Mouse (Mus musculus) embryonic facial prominence, embryonic 15.5 days (tissue): ENCODE results near the gene Ms4a12. TPM values are rescaled to one million over a fixed set of nuclear protein-coding genes. Genes with fewer than 3 reads are reported as not detected.
"Not testable (repeated sequence)": the region's sequence is repeated elsewhere in the genome, so short reads cannot be mapped to it uniquely, and the experiment has no call there.

ENCODE experiments used
- ATAC-seq: fragments of 200-750 bp; cut with Nextera tagmentation; 2 replicates; pipeline ENCODE4 v1.8.0; 2017; ENCODE audit warnings: low read depth, moderate TSS enrichment; ENCODE audit not compliant: insufficient number of reproducible peaks, low FRiP score, low TSS enrichment
- H3K27ac ChIP-seq: fragments of 300-500 bp; sonication (generic); replicated peaks from 2 replicates; pipeline ENCODE4 v1.5.1; 2015; ENCODE audit warnings: mild to moderate bottlenecking, inconsistent platforms
- H3K27me3 ChIP-seq: fragments of 300-500 bp; sonication (generic); 2 replicates; pipeline ENCODE4 v1.6.1; 2015; ENCODE audit warnings: inconsistent platforms
- H3K36me3 ChIP-seq: fragments of 300-500 bp; sonication (generic); 2 replicates; pipeline ENCODE4 v1.6.1; 2015; ENCODE audit warnings: mild to moderate bottlenecking, inconsistent platforms
- H3K4me1 ChIP-seq: fragments of 300-500 bp; sonication (generic); 2 replicates; pipeline ENCODE4 v1.6.1; 2015; ENCODE audit warnings: inconsistent platforms
- H3K4me2 ChIP-seq: fragments of 300-500 bp; sonication (generic); replicated peaks from 2 replicates; pipeline ENCODE4 v1.6.1; 2015; ENCODE audit warnings: mild to moderate bottlenecking, inconsistent platforms
- H3K4me3 ChIP-seq: fragments of 300-500 bp; sonication (generic); replicated peaks from 2 replicates; pipeline ENCODE4 v1.5.1; 2015; ENCODE audit warnings: mild to moderate bottlenecking, inconsistent platforms
- H3K9ac ChIP-seq: fragments of 300-500 bp; sonication (generic); 2 replicates; pipeline ENCODE4 v1.6.1; 2015; ENCODE audit warnings: inconsistent platforms
- H3K9me3 ChIP-seq: fragments of 300-500 bp; sonication (generic); replicated peaks from 2 replicates; pipeline ENCODE4 v1.6.1; 2016; ENCODE audit warnings: inconsistent platforms
- WGBS: fragments of 180-500 bp; shearing (Covaris S2); methylation state at CpG from one replicate; pipeline ENCODE4 v1.1.7; 2015; 5-methylcytosine and 5-hydroxymethylcytosine counted together
- polyA plus RNA-seq: library from polyadenylated mRNA; unstranded; fragments of >200 nt; fragmentation: Nextera tagmentation; extraction: Ambion mirVana; gene quantifications from 2 replicates; pipeline ENCODE4 v1.2.1, GENCODE M21; 2015

The Ms4a12 gene
- not detected in 2 replicates for polyA plus RNA-seq

GRCm38 (mm10) chr19:11232348-11232747 is at the start of gene Ms4a12:
Ms4a12 (minus strand) TSS chr19:11232448.
- no peak within 1 kb of the TSS for H3K4me2 ChIP-seq
- no peaks in the 10 kb centered on the region for H3K9me3 ChIP-seq
- no peaks in the 10 kb centered on the region for H3K27me3 ChIP-seq
- ATAC-seq, result no peak
- 74% methylated on average over 5 of the region's 5 CpGs for WGBS
- no peak within 1 kb of the TSS for H3K9ac ChIP-seq
- no peak within 1 kb of the TSS for H3K27ac ChIP-seq
- H3K4me3 ChIP-seq, result no peak within 1 kb of the TSS
- H3K4me1 ChIP-seq, result no peaks in the 10 kb centered on the region
- no peaks in the 10 kb centered on the region for H3K36me3 ChIP-seq

- H3K4me1 ChIP-seq, result no peaks in the 10 kb centered on the region
- no peaks in the 10 kb centered on the region for H3K9me3 ChIP-seq
- H3K9ac ChIP-seq, result no peak overlapping the region
- no peaks in the 10 kb centered on the region for H3K27me3 ChIP-seq
- H3K27ac ChIP-seq, result no peak overlapping the region
- no peak overlapping the region for H3K4me3 ChIP-seq
- H3K4me2 ChIP-seq, result no peak overlapping the region
- WGBS, result 75% methylated on average over 3 of the region's 3 CpGs
- H3K36me3 ChIP-seq, result no peaks in the 10 kb centered on the region
- ATAC-seq, result no peak
These were observed 48.0 kb upstream of the Ms4a12 start for GRCm38 (mm10) chr19:11280223-11280622.

- no peaks in the 10 kb centered on the region for H3K27me3 ChIP-seq
- WGBS, result 56% methylated on average over 5 of the region's 5 CpGs
- H3K9me3 ChIP-seq, result no peaks in the 10 kb centered on the region
- H3K36me3 ChIP-seq, result no peaks in the 10 kb centered on the region
- H3K4me1 ChIP-seq, result no peaks in the 10 kb centered on the region
- no peak overlapping the region for H3K4me3 ChIP-seq
- no peak overlapping the region for H3K27ac ChIP-seq
- no peak overlapping the region for H3K4me2 ChIP-seq
- no peak for ATAC-seq
- no peak overlapping the region for H3K9ac ChIP-seq
These were observed 44.2 kb upstream of the Ms4a12 start for GRCm38 (mm10) chr19:11276431-11276830.

- H3K4me2 ChIP-seq, result no peak overlapping the region
- no peaks in the 10 kb centered on the region for H3K9me3 ChIP-seq
- WGBS, result 69% methylated on average over 4 of the region's 4 CpGs
- H3K9ac ChIP-seq, result no peak overlapping the region
- H3K4me1 ChIP-seq, result no peaks in the 10 kb centered on the region
- no peaks in the 10 kb centered on the region for H3K36me3 ChIP-seq
- no peaks in the 10 kb centered on the region for H3K27me3 ChIP-seq
- H3K27ac ChIP-seq, result no peak overlapping the region
- ATAC-seq, result no peak
- no peak overlapping the region for H3K4me3 ChIP-seq
These were observed 34.7 kb upstream of the Ms4a12 start for GRCm38 (mm10) chr19:11266956-11267355.

GRCm38 (mm10) chr19:11266052-11266845 is 34.0 kb upstream of the Ms4a12 start, which contains the start of gene Ms4a1:
Ms4a1 (minus strand) TSS chr19:11266241.
- Histone ChIP-seq H3K36me3 (no peaks in the 10 kb centered on the region), H3K4me1 (no peaks in the 10 kb centered on the region), H3K27ac (no peak within 1 kb of the TSS), H3K9me3 (no peaks in the 10 kb centered on the region), H3K27me3 (no peaks in the 10 kb centered on the region), H3K4me3 (no peak within 1 kb of the TSS), H3K4me2 (no peak within 1 kb of the TSS), H3K9ac (no peak within 1 kb of the TSS)
- 77% methylated on average over 8 of the region's 8 CpGs for WGBS
- ATAC-seq, result no peak

- Histone ChIP-seq H3K36me3 (no peaks in the 10 kb centered on the region), H3K27ac (no peak overlapping the region), H3K4me3 (no peak overlapping the region), H3K27me3 (no peaks in the 10 kb centered on the region), H3K9ac (no peak overlapping the region), H3K9me3 (no peaks in the 10 kb centered on the region), H3K4me2 (no peak overlapping the region), H3K4me1 (no peaks in the 10 kb centered on the region)
- 68% methylated on average over 9 of the region's 9 CpGs for WGBS
- ATAC-seq, result no peak
These were observed 32.4 kb upstream of the Ms4a12 start for GRCm38 (mm10) chr19:11264602-11265185.

- Histone ChIP-seq H3K4me1 (no peaks in the 10 kb centered on the region), H3K27me3 (no peaks in the 10 kb centered on the region), H3K9ac (no peak overlapping the region), H3K27ac (no peak overlapping the region), H3K4me3 (no peak overlapping the region), H3K4me2 (no peak overlapping the region), H3K9me3 (no peaks in the 10 kb centered on the region), H3K36me3 (no peaks in the 10 kb centered on the region)
- 72% methylated on average over 3 of the region's 3 CpGs for WGBS
- no peak for ATAC-seq
These were observed 31.3 kb upstream of the Ms4a12 start for GRCm38 (mm10) chr19:11263549-11263948.

- H3K27ac ChIP-seq, H3K4me2 ChIP-seq, H3K9ac ChIP-seq, H3K27me3 ChIP-seq, ATAC-seq, H3K36me3 ChIP-seq, H3K4me3 ChIP-seq, H3K9me3 ChIP-seq, H3K4me1 ChIP-seq: not testable (repeated sequence)
- WGBS, result 66% methylated on average over 4 of the region's 4 CpGs
These were observed 30.7 kb upstream of the Ms4a12 start for GRCm38 (mm10) chr19:11262932-11263331.

GRCm38 (mm10) chr19:11261522-11261921 is 29.3 kb upstream of the Ms4a12 start:
- 88% methylated on average over 2 of the region's 2 CpGs for WGBS
- H3K36me3 ChIP-seq, result no peaks in the 10 kb centered on the region
- no peak overlapping the region for H3K27ac ChIP-seq
- no peak overlapping the region for H3K4me2 ChIP-seq
- no peaks in the 10 kb centered on the region for H3K9me3 ChIP-seq
- no peak overlapping the region for H3K9ac ChIP-seq
- no peak overlapping the region for H3K4me3 ChIP-seq
- no peak for ATAC-seq
- no peaks in the 10 kb centered on the region for H3K27me3 ChIP-seq
- no peaks in the 10 kb centered on the region for H3K4me1 ChIP-seq

GRCm38 (mm10) chr19:11244230-11244629 is 12.0 kb upstream of the Ms4a12 start:
- no peaks in the 10 kb centered on the region for H3K36me3 ChIP-seq
- H3K27me3 ChIP-seq, result no peaks in the 10 kb centered on the region
- no peak overlapping the region for H3K4me3 ChIP-seq
- no peak overlapping the region for H3K27ac ChIP-seq
- no peaks in the 10 kb centered on the region for H3K4me1 ChIP-seq
- H3K4me2 ChIP-seq, result no peak overlapping the region
- no peak overlapping the region for H3K9ac ChIP-seq
- ATAC-seq, result no peak
- H3K9me3 ChIP-seq, result no peaks in the 10 kb centered on the region

- H3K9me3 ChIP-seq, result no peaks in the 10 kb centered on the region
- ATAC-seq, result no peak
These were observed 10.3 kb upstream of the Ms4a12 start for GRCm38 (mm10) chr19:11242560-11242959.

GRCm38 (mm10) chr19:11235820-11236219 is 3.6 kb upstream of the Ms4a12 start:
- no peak overlapping the region for H3K27ac ChIP-seq
- no peak overlapping the region for H3K4me3 ChIP-seq
- no peaks in the 10 kb centered on the region for H3K9me3 ChIP-seq

More at GRCm38 (mm10) chr19:11242560-11242959, 10.3 kb upstream of the Ms4a12 start:
- Histone ChIP-seq H3K36me3 (no peaks in the 10 kb centered on the region), H3K4me1 (no peaks in the 10 kb centered on the region), H3K4me3 (no peak overlapping the region), H3K9ac (no peak overlapping the region), H3K27me3 (no peaks in the 10 kb centered on the region), H3K4me2 (no peak overlapping the region), H3K27ac (no peak overlapping the region)
- 51% methylated on average over 5 of the region's 5 CpGs for WGBS

More at GRCm38 (mm10) chr19:11235820-11236219, 3.6 kb upstream of the Ms4a12 start:
- Histone ChIP-seq H3K9ac (no peak overlapping the region), H3K4me2 (no peak overlapping the region), H3K36me3 (no peaks in the 10 kb centered on the region), H3K4me1 (no peaks in the 10 kb centered on the region), H3K27me3 (no peaks in the 10 kb centered on the region)
- ATAC-seq, result no peak
